Mouse (Mus musculus): Measurements from ENCODE around the gene Asb2.

Asb2 gene

DNA sequence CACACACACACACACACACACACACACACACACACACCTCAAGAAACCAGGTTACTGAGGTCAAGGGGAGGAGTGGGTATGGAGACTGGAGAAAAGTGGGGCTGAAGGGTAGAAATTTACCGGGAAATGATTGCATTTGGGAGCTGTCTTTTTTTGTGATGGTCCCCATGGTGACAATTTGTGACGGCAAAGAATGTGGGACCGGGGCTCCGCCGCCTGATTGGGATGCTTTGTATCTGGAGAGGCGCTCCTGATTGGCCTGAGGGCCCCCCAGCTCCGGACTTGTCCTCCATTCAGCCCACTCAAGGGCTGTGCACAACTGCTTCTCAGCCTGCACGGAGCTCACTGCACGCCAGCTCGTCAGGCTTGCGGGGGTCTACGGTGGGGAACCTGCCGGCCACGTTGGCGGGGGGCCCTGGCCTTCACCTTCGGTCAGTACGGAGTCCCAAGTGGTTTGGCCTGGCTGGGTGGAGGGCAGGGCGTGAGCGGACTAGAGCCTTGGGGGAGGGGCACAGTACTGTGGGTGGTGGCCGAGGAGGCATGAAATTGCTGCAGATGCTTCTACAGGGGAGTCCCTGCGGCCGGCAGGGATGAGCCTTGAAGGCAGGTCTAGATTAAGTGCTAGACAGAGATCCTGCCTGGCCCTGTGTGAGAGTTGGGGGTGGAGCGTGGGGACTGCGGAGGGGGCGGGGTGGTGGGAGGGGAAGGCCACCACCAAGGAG is 41.0 kb downstream of the Asb2 start:
- no peak for DNase-seq

- DNase-seq = no peak
These were observed 41.7 kb downstream of the Asb2 start for GRCm38 (mm10) chr12:103313871-103314639.

- no peak for DNase-seq
These were observed 42.5 kb downstream of the Asb2 start for GRCm38 (mm10) chr12:103313274-103313673.

DNA sequence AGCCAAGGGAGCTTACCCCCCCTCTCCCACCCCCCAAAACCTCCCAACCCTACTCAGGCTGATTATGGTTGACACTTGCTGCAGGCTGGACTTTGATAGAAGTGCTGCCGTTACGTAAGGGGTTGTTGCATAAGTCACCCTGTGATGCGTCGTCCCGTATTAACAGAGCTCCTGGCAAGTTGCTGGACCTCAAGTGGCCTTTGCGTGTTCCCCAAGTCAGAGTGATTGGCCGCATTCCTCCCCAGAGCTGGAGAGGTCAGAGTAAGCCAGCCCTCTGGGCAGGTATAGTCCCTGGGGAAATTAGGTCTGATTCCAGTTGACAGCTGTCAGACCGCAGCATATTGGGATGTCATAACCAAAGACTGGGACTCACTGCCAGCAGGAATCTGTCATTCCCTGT is 43.9 kb downstream of the Asb2 start:
- no peak for DNase-seq

GRCm38 (mm10) chr12:103310744-103311267 is 45.0 kb downstream of the Asb2 start, which contains the start of gene Fam181a:
Gene Fam181a (plus strand): TSS chr12:103310975.
- DNase-seq = no peak

DNA sequence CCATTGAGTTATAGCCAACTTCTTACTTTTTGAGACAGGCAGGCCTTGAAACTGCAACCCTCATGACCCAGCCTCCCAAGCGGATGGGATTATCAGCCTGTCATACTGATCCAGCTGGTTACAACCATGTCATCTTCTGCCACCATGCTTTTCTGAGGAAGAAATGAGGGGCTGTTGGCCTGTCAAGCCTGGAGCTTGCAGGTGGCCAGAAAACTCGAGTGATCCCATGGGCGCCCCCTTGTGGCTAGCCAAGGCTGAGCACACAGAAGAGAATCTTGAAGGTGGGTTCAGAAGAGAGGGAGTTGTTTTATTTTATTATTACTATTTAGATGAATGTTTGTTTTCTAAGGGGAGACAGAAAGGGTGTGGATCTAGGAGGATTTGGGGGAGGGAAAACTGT is 49.1 kb downstream of the Asb2 start:
- peak in 1 of 2 experiments; percentile 53 for DNase-seq

GRCm38 (mm10) chr12:103306224-103306623 is 49.6 kb downstream of the Asb2 start:
- no peak for DNase-seq

DNA sequence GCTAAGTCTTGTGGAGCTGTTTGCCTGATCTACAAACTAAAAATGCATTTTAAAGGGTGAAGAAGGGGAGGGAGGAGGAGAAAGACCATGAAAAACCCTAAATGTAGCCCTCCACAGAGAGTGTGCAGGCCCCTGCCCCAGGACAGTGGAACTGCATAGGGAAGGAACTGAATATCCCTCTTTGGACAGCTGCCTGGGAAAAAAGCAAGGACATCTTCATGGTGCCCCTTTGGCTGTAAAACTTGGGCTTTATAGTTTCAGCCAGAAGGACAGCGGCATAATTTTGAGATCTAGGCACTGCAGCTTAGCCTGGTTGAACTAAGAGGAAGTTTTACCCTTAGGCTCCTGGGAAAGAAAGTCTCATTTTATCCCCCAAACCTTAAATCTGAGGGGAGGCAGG is 52.8 kb downstream of the Asb2 start:
- no peak for DNase-seq

DNA sequence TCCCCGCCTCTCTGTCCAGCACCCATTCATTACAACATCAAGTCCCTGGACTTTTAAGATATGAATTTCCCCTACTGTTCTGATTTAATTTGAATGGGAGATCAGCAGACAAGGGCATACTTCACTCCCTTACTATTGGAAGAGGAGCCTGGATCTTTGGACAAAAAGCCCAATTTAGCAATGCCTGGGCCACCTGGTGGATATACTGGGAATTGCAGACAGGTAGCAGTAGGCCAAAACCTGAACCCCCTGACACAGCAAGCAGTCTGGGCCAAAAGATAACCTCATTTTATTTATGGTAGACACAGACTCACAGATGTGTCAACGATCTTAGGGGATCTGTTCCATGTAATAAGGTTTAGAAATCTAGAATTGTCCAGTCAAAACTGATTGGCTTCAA is 54.2 kb downstream of the Asb2 start:
- DNase-seq = peak in 1 of 2 experiments; percentile 53

- DNase-seq = no peak
These were observed 55.3 kb downstream of the Asb2 start for GRCm38 (mm10) chr12:103300493-103300892.

GRCm38 (mm10) chr12:103296292-103296691 is 59.5 kb downstream of the Asb2 start:
- DNase-seq = no peak

DNA sequence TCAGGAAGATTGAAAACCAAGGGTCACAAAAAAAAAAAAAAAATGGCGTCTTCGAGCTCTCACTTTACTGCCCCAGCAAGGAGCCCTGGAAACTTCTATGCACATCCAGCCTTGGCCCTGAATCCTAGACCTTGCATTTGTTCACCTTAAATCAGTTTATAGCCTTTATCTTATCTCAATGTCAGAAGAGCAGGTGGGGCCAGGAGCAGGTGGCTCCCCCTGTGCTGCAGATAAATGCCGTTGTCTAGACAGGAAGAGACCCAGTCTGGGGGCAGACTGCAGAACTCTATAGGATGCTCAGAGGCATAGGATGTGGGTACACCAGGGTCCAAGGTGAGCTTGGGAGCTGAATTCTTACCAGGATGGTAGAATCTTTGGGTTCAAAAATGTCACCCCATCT is 63.4 kb downstream of the Asb2 start:
- DNase-seq = no peak

DNA sequence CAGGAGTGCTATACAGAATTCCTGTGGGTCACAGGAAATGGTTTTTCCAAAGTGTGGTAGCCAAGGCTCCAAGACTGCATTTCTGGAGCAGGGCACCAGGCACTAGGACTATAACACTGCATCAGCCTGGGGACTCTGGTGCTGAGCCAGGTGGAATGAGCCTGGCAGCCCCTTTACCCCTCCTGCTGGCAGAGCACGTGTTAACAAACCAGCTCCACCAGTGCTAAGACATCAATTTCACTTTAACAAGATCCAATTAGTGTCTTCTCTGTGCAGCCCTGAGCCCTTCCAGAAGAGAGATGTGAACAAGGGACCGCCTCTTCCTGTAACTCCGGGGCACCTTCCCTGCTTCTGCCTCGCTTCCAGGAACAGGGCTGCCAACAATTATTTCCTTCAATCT is 68.5 kb downstream of the Asb2 start:
- DNase-seq = no peak

DNA sequence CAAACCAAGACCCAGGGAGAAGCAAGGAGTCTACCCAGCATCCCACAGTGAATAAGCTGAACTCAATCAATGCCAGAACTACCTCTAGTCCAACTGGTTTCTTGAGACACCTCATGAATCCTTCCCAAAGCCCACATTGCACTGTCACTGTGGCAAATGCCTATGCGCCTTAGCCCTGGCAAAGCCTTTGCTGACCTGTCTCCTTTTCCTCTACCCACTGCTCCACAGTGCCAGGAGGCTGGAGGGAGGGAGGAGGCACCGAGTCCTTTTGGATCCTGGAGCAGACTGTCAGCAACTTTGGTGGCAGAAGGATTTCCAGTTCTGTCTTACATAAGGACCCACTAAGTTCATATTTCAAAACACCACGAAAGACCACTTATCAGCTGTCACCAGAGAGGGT is 72.4 kb downstream of the Asb2 start:
- no peak for DNase-seq

GRCm38 (mm10) chr12:103282936-103283335 is 72.9 kb downstream of the Asb2 start:
- no peak for DNase-seq

DNA sequence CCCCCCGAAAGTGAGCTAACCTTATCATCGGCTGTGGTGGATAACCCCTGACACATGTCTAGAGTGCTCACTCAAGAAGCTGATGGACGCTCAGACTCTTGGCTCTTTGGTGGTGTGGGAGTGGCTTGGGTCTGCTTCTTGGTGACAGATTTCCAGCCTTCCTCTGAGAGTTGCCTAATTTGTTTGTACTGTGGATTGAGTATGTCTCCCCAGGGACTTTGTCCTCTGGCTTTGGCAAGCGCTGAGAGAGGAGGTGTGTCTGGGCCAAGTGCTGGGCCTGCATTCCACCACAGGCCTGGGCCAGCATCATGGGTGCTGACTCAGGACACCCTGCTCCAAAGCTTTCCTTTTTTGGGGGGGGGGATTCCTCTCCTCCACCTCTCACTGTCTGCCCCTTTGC is 73.9 kb downstream of the Asb2 start:
- no peak for DNase-seq

GRCm38 (mm10) chr12:103281491-103281890 is 74.3 kb downstream of the Asb2 start:
- DNase-seq = no peak

DNA sequence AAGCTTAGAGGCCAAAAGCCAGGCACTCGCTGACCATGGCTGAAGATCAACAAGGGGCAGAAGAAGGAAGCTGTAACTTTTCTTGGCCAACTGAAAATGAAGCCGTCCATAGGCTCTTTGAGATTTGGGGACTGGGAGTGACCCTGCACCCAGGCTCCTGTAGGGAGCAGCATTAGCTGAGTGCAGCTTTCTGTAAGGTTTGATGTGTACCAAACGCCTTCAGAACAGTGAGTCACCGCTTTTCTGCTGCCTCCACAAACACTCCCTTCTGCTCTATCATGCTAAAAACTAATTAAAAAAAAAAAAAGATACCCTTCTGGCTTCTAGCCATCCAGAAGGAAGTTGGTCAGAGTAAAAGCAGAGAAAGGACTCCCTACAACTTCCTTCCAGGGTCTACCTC is 79.4 kb downstream of the Asb2 start:
- no peak for DNase-seq

- no peak for DNase-seq
These were observed 82.1 kb downstream of the Asb2 start for GRCm38 (mm10) chr12:103273732-103274131.

DNA sequence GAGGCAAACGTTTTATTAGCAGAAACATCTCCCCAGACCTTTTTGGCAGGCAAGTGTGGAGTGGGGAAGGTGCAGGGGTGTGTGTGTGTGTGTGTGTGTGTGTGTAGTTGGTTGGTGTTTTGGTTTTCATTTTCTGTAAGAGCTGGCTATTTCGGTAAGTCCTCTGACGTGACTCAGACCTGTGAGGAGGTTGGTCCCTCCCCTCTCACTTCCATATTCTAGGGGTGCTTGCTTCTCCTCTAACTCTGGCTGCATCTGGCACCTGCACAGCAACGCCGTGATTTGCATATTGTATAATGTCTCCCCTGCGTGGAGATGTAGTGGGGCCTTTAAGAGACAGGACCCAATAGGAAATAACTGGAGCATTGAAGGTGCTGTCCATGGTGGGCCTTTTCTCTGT is 82.8 kb downstream of the Asb2 start:
- DNase-seq = no peak

GRCm38 (mm10) chr12:103272176-103272575 is 83.6 kb downstream of the Asb2 start:
- no peak for DNase-seq

All from spleen, adult 18-20 months (tissue).